Comparison of ENCODE assay signal across 8 mouse cellular contexts in the genomic region with DNA sequence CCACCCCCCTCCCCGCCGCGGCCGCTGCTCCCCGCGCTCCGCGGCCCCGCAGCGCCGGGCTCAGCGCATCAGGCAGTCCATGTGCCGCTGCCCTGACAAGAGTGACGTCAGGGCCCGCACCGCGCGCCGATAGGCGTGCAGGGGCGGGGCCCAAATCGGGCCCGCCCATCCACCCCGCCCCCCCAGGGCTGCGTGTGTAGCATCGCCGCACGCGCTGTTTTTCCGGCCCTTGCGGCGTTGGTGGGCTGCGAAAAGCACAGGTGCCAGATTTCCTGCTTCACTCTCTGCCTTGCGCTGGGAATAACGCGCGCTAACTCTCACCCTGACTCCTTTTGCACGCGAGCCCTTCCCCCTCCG. TPM values are rescaled to one million over a fixed set of nuclear protein-coding genes. Genes with fewer than 3 reads are reported as not detected.
DNase-seq lines count a peak whose midpoint lies in the region; ATAC-seq and TF ChIP-seq lines count a peak whose summit lies in the region.

A gene (minus strand): TSS at position 79 of the 357 bp plus-strand sequence.

- H3K36me3 ChIP-seq in hindbrain, embryonic 12.5 days = no peaks in the 10 kb centered on the region
- H3K36me3 ChIP-seq in lung, postnatal 0 days (ENCODE audit: insufficient read depth, low read length) = no peaks in the 10 kb centered on the region

- ATAC-seq in hindbrain, embryonic 12.5 days (ENCODE audit: low FRiP score) = peak; percentile 96
- peak; percentile 99 for ATAC-seq in lung, postnatal 0 days

- H3K27ac ChIP-seq in hindbrain, embryonic 12.5 days = no peak within 1 kb of the TSS
- H3K27ac ChIP-seq in lung, postnatal 0 days (ENCODE audit: low read length) = no peak within 1 kb of the TSS

- H3K4me2 ChIP-seq in hindbrain, embryonic 12.5 days (replicated peaks) = peak within 1 kb of the TSS; percentile 86
- peak within 1 kb of the TSS; percentile 82 for H3K4me2 ChIP-seq in lung, postnatal 0 days (replicated peaks; ENCODE audit: low read depth, low read length)

- no peak for TF ChIP-seq CTCF in lung, postnatal 0 days (IDR thresholded peaks at IDR 0.05)

- DNase-seq in NIH3T3 (ENCODE audit: low read depth) = peak; percentile 95
- DNase-seq in cerebellum, postnatal 10 days = peak; percentile 96 to 97
- DNase-seq in frontal cortex, postnatal 14 days (ENCODE audit: low spot score in 2 of 2) = peak; percentile 90 to 93
- DNase-seq in layer of hippocampus, postnatal 10 days (ENCODE audit: low spot score in 2 of 2) = peak; percentile 91 to 94
- DNase-seq in lung, postnatal 0 days (ENCODE audit: low spot score) = peak; percentile 86
- peak; percentile 58 for DNase-seq in ovary, postnatal 10 days (ENCODE audit: low spot score)
- peak; percentile 94 for DNase-seq in thymus, postnatal 0 days (ENCODE audit: low spot score)

- no peak for TF ChIP-seq EP300 in lung, postnatal 0 days (IDR thresholded peaks at IDR 0.05)

- H3K4me1 ChIP-seq in hindbrain, embryonic 12.5 days = peaks cover 17% of the 10 kb centered on the region
- peaks cover 15% of the 10 kb centered on the region; the same call in 1 of the 2 replicates for H3K4me1 ChIP-seq in lung, postnatal 0 days (ENCODE audit: insufficient read depth, low read depth, low read length)

- peak within 1 kb of the TSS; percentile 50 for H3K9ac ChIP-seq in hindbrain, embryonic 12.5 days
- H3K9ac ChIP-seq in lung, postnatal 0 days (replicated peaks; ENCODE audit: low read depth) = peak within 1 kb of the TSS; percentile 26; the same call in 1 of the 2 replicates

- under 1% methylated on average over 35 of the region's 40 CpGs for WGBS in hindbrain, embryonic 12.5 days
- 0% methylated on average over 23 of the region's 40 CpGs for WGBS in lung, postnatal 0 days

- H3K4me3 ChIP-seq in hindbrain, embryonic 12.5 days = peak within 1 kb of the TSS; percentile 45
- H3K4me3 ChIP-seq in lung, postnatal 0 days (ENCODE audit: low read depth, low read length) = peak within 1 kb of the TSS; percentile 43

- H3K9me3 ChIP-seq in hindbrain, embryonic 12.5 days (replicated peaks) = no peaks in the 10 kb centered on the region
- H3K9me3 ChIP-seq in lung, postnatal 0 days (ENCODE audit: low read length) = no peaks in the 10 kb centered on the region

- peaks cover 52% of the 10 kb centered on the region for H3K27me3 ChIP-seq in hindbrain, embryonic 12.5 days
- peaks cover 9% of the 10 kb centered on the region; the same call in 1 of the 2 replicates for H3K27me3 ChIP-seq in lung, postnatal 0 days (replicated peaks; ENCODE audit: insufficient read depth, low read length)

RNA-seq across cellular contexts. Expression of the gene that starts here (rescaled TPM):
- 3.2 and 4.9 TPM in 2 replicates for polyA plus RNA-seq in hindbrain, embryonic 12.5 days (2016; fragmentation: Nextera tagmentation; extraction: Ambion mirVana)
- total RNA-seq in layer of hippocampus, postnatal 10 days (2021) = 10 to 100 TPM; 29.6 to 31.3 TPM
- 1.8 and 2.1 TPM in 2 replicates for polyA plus RNA-seq in lung, postnatal 0 days (2015; fragmentation: Nextera tagmentation; extraction: Ambion mirVana)
- polyA plus RNA-seq in thymus, postnatal 0 days (2015; fragmentation: Nextera tagmentation; extraction: Ambion mirVana) = 0.72 and 0.85 TPM in 2 replicates

Comparison
In these comparisons a context has a peak if more than half of its experiments do, and no peak if none do; other contexts are left out.
1. Peak in DNase-seq in thymus, postnatal 0 days; RNA of the gene not detected or under 1 TPM.